Mouse (Mus musculus): ENCODE data around the gene Otulin. TPM values are rescaled to one million over a fixed set of nuclear protein-coding genes. Genes with fewer than 3 reads are reported as not detected.

Gene Otulin
- polyA plus RNA-seq, 1 experiment from 2014 or later = 26.2 TPM

GRCm38 (mm10) chr15:27623286-27623685 lies 7.2 kb downstream of the Otulin start:
- ATAC-seq (no peak), DNase-seq (ENCODE audit: low spot score) (peak; percentile 25)
- H3K9me3 ChIP-seq (ENCODE audit: low read length) = no peaks in the 10 kb centered on the region
- no peak overlapping the region for H3K4me3 ChIP-seq (ENCODE audit: low read depth, low read length)
- no peak overlapping the region for H3K9ac ChIP-seq (replicated peaks; ENCODE audit: low read depth)
- TF ChIP-seq EP300 (IDR thresholded peaks at IDR 0.05) (no peak), CTCF (IDR thresholded peaks at IDR 0.05) (no peak)
- H3K4me1 ChIP-seq (ENCODE audit: insufficient read depth, low read depth, low read length) = peaks cover 8% of the 10 kb centered on the region; the same call in 1 of the 2 replicates
- H3K36me3 ChIP-seq (ENCODE audit: insufficient read depth, low read length) = no peaks in the 10 kb centered on the region
- H3K27ac ChIP-seq (ENCODE audit: low read length) = no peak overlapping the region
- H3K4me2 ChIP-seq (replicated peaks; ENCODE audit: low read depth, low read length) = no peak overlapping the region
- WGBS = 64% methylated on average over 6 of the region's 6 CpGs
- H3K27me3 ChIP-seq (replicated peaks; ENCODE audit: insufficient read depth, low read length) = no peaks in the 10 kb centered on the region

- H3K36me3 ChIP-seq (ENCODE audit: insufficient read depth, low read length) = no peaks in the 10 kb centered on the region
- H3K27me3 ChIP-seq (replicated peaks; ENCODE audit: insufficient read depth, low read length) = no peaks in the 10 kb centered on the region
- H3K9me3 ChIP-seq (ENCODE audit: low read length) = no peaks in the 10 kb centered on the region
- TF ChIP-seq EP300 (IDR thresholded peaks at IDR 0.05) (no peak), CTCF (IDR thresholded peaks at IDR 0.05) (peak; percentile 32; the same call in 1 of the 2 replicates)
- no peak overlapping the region for H3K4me3 ChIP-seq (ENCODE audit: low read depth, low read length)
- peaks cover 8% of the 10 kb centered on the region; the same call in 1 of the 2 replicates for H3K4me1 ChIP-seq (ENCODE audit: insufficient read depth, low read depth, low read length)
- 73% methylated on average over 6 of the region's 6 CpGs for WGBS
- H3K9ac ChIP-seq (replicated peaks; ENCODE audit: low read depth) = no peak overlapping the region
- no peak overlapping the region for H3K27ac ChIP-seq (ENCODE audit: low read length)
- DNase-seq (ENCODE audit: low spot score) = no peak
- H3K4me2 ChIP-seq (replicated peaks; ENCODE audit: low read depth, low read length) = no peak overlapping the region
- no peak; the same call in 1 of the 2 replicates for ATAC-seq
Observed at GRCm38 (mm10) chr15:27620475-27621185, 9.9 kb downstream of the Otulin start.

DNA sequence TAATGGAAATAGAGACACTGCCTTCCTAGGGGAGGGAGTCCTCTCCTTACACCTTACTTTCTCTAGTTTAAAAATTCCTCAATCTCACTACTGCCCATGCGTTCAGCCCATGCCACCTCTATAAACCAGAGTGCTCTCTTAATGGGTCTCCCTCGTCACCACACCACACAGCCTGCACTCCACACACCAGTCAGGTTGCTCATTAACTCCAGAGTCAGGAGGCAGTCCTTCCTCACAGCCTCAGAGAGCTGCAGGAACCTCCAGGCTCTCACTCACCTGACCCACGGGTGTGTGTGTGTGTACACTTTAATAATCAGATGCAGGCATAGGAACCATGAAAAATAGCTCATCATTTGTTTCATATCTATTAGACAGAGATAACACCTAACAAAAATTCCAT lies 10.8 kb downstream of the Otulin start:
- H3K4me2 ChIP-seq (replicated peaks; ENCODE audit: low read depth, low read length) = no peak overlapping the region
- peak; percentile 52 for ATAC-seq
- no peaks in the 10 kb centered on the region for H3K27me3 ChIP-seq (replicated peaks; ENCODE audit: insufficient read depth, low read length)
- WGBS = 40% methylated on average over 3 of the region's 3 CpGs
- no peak for TF ChIP-seq CTCF (IDR thresholded peaks at IDR 0.05)
- no peak for TF ChIP-seq EP300 (IDR thresholded peaks at IDR 0.05)
- no peaks in the 10 kb centered on the region for H3K9me3 ChIP-seq (ENCODE audit: low read length)
- H3K36me3 ChIP-seq (ENCODE audit: insufficient read depth, low read length) = 0 out of 2 replicates have a peak, but pooled peaks cover 3% of the 10 kb centered on the region
- no peak for DNase-seq (ENCODE audit: low spot score)
- no peak overlapping the region for H3K9ac ChIP-seq (replicated peaks; ENCODE audit: low read depth)
- H3K27ac ChIP-seq (ENCODE audit: low read length) = 0 out of 2 replicates have a peak overlapping the region, but pooled peaks have one; percentile 32
- peaks cover 8% of the 10 kb centered on the region; the same call in 1 of the 2 replicates for H3K4me1 ChIP-seq (ENCODE audit: insufficient read depth, low read depth, low read length)
- H3K4me3 ChIP-seq (ENCODE audit: low read depth, low read length) = no peak overlapping the region

- Histone ChIP-seq H3K4me3 (ENCODE audit: low read depth, low read length) (no peak overlapping the region), H3K9ac (replicated peaks; ENCODE audit: low read depth) (no peak overlapping the region), H3K27me3 (replicated peaks; ENCODE audit: insufficient read depth, low read length) (no peaks in the 10 kb centered on the region), H3K4me2 (replicated peaks; ENCODE audit: low read depth, low read length) (no peak overlapping the region), H3K27ac (ENCODE audit: low read length) (no peak overlapping the region), H3K36me3 (ENCODE audit: insufficient read depth, low read length) (0 out of 2 replicates have a peak, but pooled peaks cover 3% of the 10 kb centered on the region), H3K4me1 (ENCODE audit: insufficient read depth, low read depth, low read length) (peaks cover 8% of the 10 kb centered on the region; the same call in 1 of the 2 replicates), H3K9me3 (ENCODE audit: low read length) (no peaks in the 10 kb centered on the region)
- TF ChIP-seq EP300 (IDR thresholded peaks at IDR 0.05) = peak; percentile 43; the same call in 1 of the 2 replicates
- no peak for TF ChIP-seq CTCF (IDR thresholded peaks at IDR 0.05)
- peak; percentile 46 for ATAC-seq
- peak; percentile 30 for DNase-seq (ENCODE audit: low spot score)
- 62% methylated on average over 6 of the region's 6 CpGs for WGBS
Observed at GRCm38 (mm10) chr15:27618778-27619533, 11.5 kb downstream of the Otulin start.

- Histone ChIP-seq H3K9ac (replicated peaks; ENCODE audit: low read depth) (no peak overlapping the region), H3K4me3 (ENCODE audit: low read depth, low read length) (no peak overlapping the region), H3K27ac (ENCODE audit: low read length) (no peak overlapping the region), H3K36me3 (ENCODE audit: insufficient read depth, low read length) (0 out of 2 replicates have a peak, but pooled peaks cover 3% of the 10 kb centered on the region), H3K4me1 (ENCODE audit: insufficient read depth, low read depth, low read length) (peaks cover 8% of the 10 kb centered on the region; the same call in 1 of the 2 replicates), H3K4me2 (replicated peaks; ENCODE audit: low read depth, low read length) (no peak overlapping the region), H3K27me3 (replicated peaks; ENCODE audit: insufficient read depth, low read length) (no peaks in the 10 kb centered on the region), H3K9me3 (ENCODE audit: low read length) (no peaks in the 10 kb centered on the region)
- 69% methylated on average over 3 of the region's 3 CpGs for WGBS
- DNase-seq (ENCODE audit: low spot score) (no peak), ATAC-seq (no peak)
- no peak for TF ChIP-seq CTCF (IDR thresholded peaks at IDR 0.05)
- TF ChIP-seq EP300 (IDR thresholded peaks at IDR 0.05) = no peak
Observed at GRCm38 (mm10) chr15:27617227-27617626, 13.3 kb downstream of the Otulin start.

DNA sequence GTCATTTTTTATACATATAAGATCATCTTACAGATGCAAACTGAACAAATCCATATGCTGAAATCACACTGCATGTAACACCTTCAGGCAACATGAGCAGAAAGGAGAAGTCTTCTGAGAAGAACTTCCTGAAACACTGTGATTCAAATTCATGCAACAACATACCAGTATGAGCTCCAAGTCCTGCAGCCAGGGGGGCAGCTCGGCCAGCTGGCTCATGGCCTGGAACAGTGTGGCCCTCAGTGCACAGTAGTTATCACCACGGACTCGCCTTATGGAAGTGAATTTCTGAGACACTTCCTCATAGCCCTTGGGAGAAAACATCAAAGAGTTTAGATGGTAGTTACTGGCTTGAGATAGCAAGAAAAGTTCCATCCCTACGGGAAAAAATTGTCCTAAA lies 14.3 kb downstream of the Otulin start:
- no peak overlapping the region for H3K9ac ChIP-seq (replicated peaks; ENCODE audit: low read depth)
- H3K4me1 ChIP-seq (ENCODE audit: insufficient read depth, low read depth, low read length) = peaks cover 8% of the 10 kb centered on the region; the same call in 1 of the 2 replicates
- H3K36me3 ChIP-seq (ENCODE audit: insufficient read depth, low read length) = 0 out of 2 replicates have a peak, but pooled peaks cover 3% of the 10 kb centered on the region
- DNase-seq (ENCODE audit: low spot score) (peak; percentile 53), ATAC-seq (peak; percentile 29; the same call in 1 of the 2 replicates)
- H3K27ac ChIP-seq (ENCODE audit: low read length) = no peak overlapping the region
- no peak overlapping the region for H3K4me3 ChIP-seq (ENCODE audit: low read depth, low read length)
- no peaks in the 10 kb centered on the region for H3K27me3 ChIP-seq (replicated peaks; ENCODE audit: insufficient read depth, low read length)
- WGBS = 52% methylated on average over 4 of the region's 4 CpGs
- TF ChIP-seq EP300 (IDR thresholded peaks at IDR 0.05) = no peak
- TF ChIP-seq CTCF (IDR thresholded peaks at IDR 0.05) = peak; percentile 39
- no peak overlapping the region for H3K4me2 ChIP-seq (replicated peaks; ENCODE audit: low read depth, low read length)
- no peaks in the 10 kb centered on the region for H3K9me3 ChIP-seq (ENCODE audit: low read length)

All from lung, postnatal 0 days (tissue).